Mouse (Mus musculus): Measurements from ENCODE around the gene Nub1. TPM values are rescaled to one million over a fixed set of nuclear protein-coding genes. Genes with fewer than 3 reads are reported as not detected.

The Nub1 gene
- polyA plus RNA-seq, 1 experiment from 2014 or later, result 59.8 TPM

DNA sequence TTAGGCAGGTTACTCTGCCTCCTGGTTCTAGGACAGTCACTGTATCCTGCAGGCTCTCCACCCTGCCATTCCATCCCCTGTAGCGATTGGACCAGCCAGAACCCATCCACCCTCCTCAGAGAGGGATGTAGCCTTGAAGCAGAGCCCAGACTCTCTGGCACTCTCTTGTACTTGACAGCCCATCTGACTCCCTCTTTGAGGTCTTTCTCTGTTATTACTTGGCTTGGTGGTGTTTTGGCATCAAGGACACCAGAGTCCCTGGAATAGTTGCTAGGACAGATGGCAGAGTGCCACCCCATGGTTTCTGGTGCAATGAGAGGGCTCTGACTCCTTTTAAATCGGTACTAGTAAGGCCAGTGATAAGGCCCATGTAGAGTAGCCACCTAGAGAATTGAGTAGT is 27.9 kb downstream of the Nub1 start:
- no peak for ATAC-seq
- Histone ChIP-seq H3K27ac (ENCODE audit: low read depth, low read length) (no peak overlapping the region), H3K9me3 (replicated peaks; ENCODE audit: control insufficient read depth, low read length) (no peaks in the 10 kb centered on the region), H3K27me3 (replicated peaks; ENCODE audit: control insufficient read depth, insufficient read depth, low read length) (no peaks in the 10 kb centered on the region), H3K9ac (ENCODE audit: low read length) (no peak overlapping the region), H3K4me2 (ENCODE audit: low read length) (no peak overlapping the region), H3K4me3 (ENCODE audit: low read depth, low read length) (no peak overlapping the region), H3K4me1 (ENCODE audit: control insufficient read depth, insufficient read depth, low read length) (no peaks in the 10 kb centered on the region), H3K36me3 (ENCODE audit: control insufficient read depth, insufficient read depth, low read length) (peaks cover 28% of the 10 kb centered on the region)
- 77% methylated on average over 2 of the region's 2 CpGs for WGBS
- peak; percentile 36 for DNase-seq (ENCODE audit: low spot score)

DNA sequence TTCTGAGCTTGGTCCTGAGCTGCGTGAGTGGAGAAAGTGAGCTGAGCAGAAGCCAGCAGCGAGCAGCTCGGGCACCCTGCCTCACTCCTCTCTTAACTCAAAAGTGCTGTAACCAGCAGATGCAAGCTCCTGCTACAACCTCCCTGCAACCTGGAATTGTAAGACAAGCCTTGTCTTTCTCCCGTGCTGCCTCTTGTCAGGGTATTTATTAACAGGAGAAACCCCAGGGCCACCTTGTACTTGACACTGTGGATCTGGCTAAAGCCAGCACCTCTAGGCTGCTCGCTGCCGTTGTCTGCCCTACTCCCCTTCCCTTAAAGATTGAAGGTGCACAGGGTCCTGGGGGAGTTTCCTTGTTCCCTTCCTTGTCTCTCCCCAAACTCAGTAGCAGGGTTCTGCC is 28.7 kb downstream of the Nub1 start:
- Histone ChIP-seq H3K4me3 (ENCODE audit: low read depth, low read length) (no peak overlapping the region), H3K27me3 (replicated peaks; ENCODE audit: control insufficient read depth, insufficient read depth, low read length) (no peaks in the 10 kb centered on the region), H3K4me2 (ENCODE audit: low read length) (no peak overlapping the region), H3K36me3 (ENCODE audit: control insufficient read depth, insufficient read depth, low read length) (peaks cover 20% of the 10 kb centered on the region), H3K9ac (ENCODE audit: low read length) (no peak overlapping the region), H3K9me3 (replicated peaks; ENCODE audit: control insufficient read depth, low read length) (no peaks in the 10 kb centered on the region), H3K4me1 (ENCODE audit: control insufficient read depth, insufficient read depth, low read length) (no peaks in the 10 kb centered on the region), H3K27ac (ENCODE audit: low read depth, low read length) (no peak overlapping the region)
- WGBS, result 86% methylated on average over 6 of the region's 6 CpGs
- ATAC-seq (no peak), DNase-seq (ENCODE audit: low spot score) (no peak)

DNA sequence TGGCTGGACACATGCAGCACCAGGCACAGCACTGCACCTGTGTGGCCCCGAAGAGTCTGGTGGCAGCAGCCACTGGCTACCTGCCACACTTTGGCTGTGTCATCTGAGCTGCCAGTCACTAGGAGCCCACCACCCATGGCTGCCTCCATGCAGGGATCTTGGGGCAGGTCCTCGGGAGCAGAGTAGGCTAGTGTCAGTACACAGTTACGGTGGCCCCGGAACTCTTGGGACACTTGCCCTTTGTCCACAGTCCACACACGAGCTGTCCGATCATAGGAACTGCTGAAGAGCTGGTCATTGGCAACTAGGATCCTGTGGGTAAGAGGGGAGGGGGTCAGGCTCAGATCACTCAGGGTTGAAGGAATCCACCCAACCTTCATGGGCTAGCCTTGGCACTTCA is 32.7 kb downstream of the Nub1 start:
- Histone ChIP-seq H3K4me2 (ENCODE audit: low read length) (no peak overlapping the region), H3K9ac (ENCODE audit: low read length) (no peak overlapping the region), H3K4me3 (ENCODE audit: low read depth, low read length) (no peak overlapping the region), H3K9me3 (replicated peaks; ENCODE audit: control insufficient read depth, low read length) (no peaks in the 10 kb centered on the region), H3K4me1 (ENCODE audit: control insufficient read depth, insufficient read depth, low read length) (no peaks in the 10 kb centered on the region), H3K36me3 (ENCODE audit: control insufficient read depth, insufficient read depth, low read length) (no peaks in the 10 kb centered on the region), H3K27ac (ENCODE audit: low read depth, low read length) (no peak overlapping the region), H3K27me3 (replicated peaks; ENCODE audit: control insufficient read depth, insufficient read depth, low read length) (no peaks in the 10 kb centered on the region)
- 91% methylated on average over 6 of the region's 6 CpGs for WGBS
- ATAC-seq (no peak), DNase-seq (ENCODE audit: low spot score) (no peak)

DNA sequence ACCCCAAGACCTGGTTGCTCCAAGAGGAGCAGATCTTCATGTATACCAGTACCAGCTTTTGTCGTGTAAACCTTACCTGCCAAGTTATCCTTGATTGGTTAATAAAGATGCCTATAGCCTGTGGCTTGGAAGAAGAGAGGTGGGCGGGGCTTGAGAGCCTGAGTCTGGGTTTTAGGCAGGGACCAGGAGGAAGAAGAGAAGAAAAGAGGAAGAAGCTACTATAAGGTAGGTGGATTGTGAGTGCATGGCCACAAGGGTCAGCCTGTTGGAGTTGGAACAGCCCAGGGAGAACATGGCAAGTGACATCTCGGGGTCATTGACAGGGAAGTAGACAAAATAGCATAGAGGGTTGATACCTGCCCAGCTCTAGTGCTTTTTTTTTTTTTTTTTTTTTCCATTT is 34.5 kb downstream of the Nub1 start:
- DNase-seq (ENCODE audit: low spot score) (no peak), ATAC-seq (no peak)
- H3K27me3 ChIP-seq (replicated peaks; ENCODE audit: control insufficient read depth, insufficient read depth, low read length), result no peaks in the 10 kb centered on the region
- no peaks in the 10 kb centered on the region for H3K36me3 ChIP-seq (ENCODE audit: control insufficient read depth, insufficient read depth, low read length)
- H3K27ac ChIP-seq (ENCODE audit: low read depth, low read length), result no peak overlapping the region
- H3K4me3 ChIP-seq (ENCODE audit: low read depth, low read length), result no peak overlapping the region
- no peak overlapping the region for H3K9ac ChIP-seq (ENCODE audit: low read length)
- 81% methylated on average over 3 of the region's 3 CpGs for WGBS
- H3K9me3 ChIP-seq (replicated peaks; ENCODE audit: control insufficient read depth, low read length), result no peaks in the 10 kb centered on the region
- H3K4me1 ChIP-seq (ENCODE audit: control insufficient read depth, insufficient read depth, low read length), result no peaks in the 10 kb centered on the region
- H3K4me2 ChIP-seq (ENCODE audit: low read length), result no peak overlapping the region

DNA sequence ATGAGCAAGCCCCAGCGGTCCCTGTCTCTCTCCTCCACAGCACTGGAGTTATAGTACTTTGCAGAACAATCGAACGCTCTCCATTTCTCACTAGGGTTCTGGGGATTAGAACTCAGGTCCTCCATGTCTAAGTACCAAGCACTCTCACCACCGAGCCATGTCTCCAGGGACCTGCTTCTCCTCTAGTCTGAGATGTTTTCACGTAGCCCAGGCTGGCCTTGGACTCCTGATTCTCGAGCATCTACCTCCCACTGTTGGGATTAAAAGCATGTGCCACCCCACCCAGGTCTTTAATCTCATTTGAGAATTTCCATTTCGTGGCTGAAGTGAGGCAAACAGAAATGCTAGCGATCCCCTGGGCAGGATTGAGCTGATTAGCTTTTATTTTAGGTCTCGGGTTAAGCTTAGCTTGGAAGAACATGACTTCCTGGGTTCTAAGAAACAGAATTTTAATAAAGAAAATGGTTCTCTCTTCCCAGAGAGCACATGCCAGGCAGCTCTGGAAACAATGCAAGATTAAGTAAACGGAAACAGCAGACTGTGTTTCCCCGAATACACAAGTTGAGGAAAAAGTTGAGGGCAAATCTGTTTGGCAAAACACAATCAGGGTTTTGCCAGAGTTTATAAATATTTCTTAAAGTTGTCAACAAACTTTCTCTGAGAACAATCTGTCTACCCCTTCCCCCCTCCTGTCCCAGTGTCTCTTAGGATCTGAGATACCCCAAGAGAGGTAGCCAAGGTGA is 38.4 kb downstream of the Nub1 start:
- Histone ChIP-seq H3K4me1 (ENCODE audit: control insufficient read depth, insufficient read depth, low read length) (no peaks in the 10 kb centered on the region), H3K36me3 (ENCODE audit: control insufficient read depth, insufficient read depth, low read length) (no peaks in the 10 kb centered on the region), H3K27ac (ENCODE audit: low read depth, low read length) (no peak overlapping the region), H3K27me3 (replicated peaks; ENCODE audit: control insufficient read depth, insufficient read depth, low read length) (no peaks in the 10 kb centered on the region), H3K9ac (ENCODE audit: low read length) (no peak overlapping the region), H3K4me2 (ENCODE audit: low read length) (no peak overlapping the region), H3K9me3 (replicated peaks; ENCODE audit: control insufficient read depth, low read length) (no peaks in the 10 kb centered on the region), H3K4me3 (ENCODE audit: low read depth, low read length) (no peak overlapping the region)
- 63% methylated on average over 11 of the region's 11 CpGs for WGBS
- ATAC-seq, result no peak
- DNase-seq (ENCODE audit: low spot score), result no peak

DNA sequence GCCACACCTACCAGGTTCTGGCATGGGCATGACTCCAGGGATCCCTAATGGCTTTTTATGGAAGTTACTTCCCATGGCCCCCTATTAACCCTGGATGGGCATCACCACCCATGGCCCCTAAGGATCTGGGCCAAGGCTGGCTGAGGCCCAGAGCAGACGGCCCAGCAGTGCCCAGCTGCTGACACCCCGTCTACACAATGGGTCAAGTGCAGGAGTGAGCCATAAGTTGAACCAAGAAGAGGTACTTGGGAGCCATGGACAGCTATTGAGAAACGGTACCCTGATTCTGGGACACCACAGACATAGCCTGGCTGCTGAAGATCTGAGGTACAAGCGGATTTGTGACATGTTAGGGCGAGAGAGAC is 38.9 kb downstream of the Nub1 start:
- Histone ChIP-seq H3K4me1 (ENCODE audit: control insufficient read depth, insufficient read depth, low read length) (no peaks in the 10 kb centered on the region), H3K27ac (ENCODE audit: low read depth, low read length) (peak overlapping the region; percentile 27; the same call in 1 of the 2 replicates), H3K36me3 (ENCODE audit: control insufficient read depth, insufficient read depth, low read length) (no peaks in the 10 kb centered on the region), H3K9me3 (replicated peaks; ENCODE audit: control insufficient read depth, low read length) (no peaks in the 10 kb centered on the region), H3K4me2 (ENCODE audit: low read length) (no peak overlapping the region), H3K4me3 (ENCODE audit: low read depth, low read length) (no peak overlapping the region), H3K27me3 (replicated peaks; ENCODE audit: control insufficient read depth, insufficient read depth, low read length) (peaks cover 2% of the 10 kb centered on the region), H3K9ac (ENCODE audit: low read length) (no peak overlapping the region)
- 82% methylated on average over 5 of the region's 5 CpGs for WGBS
- DNase-seq (ENCODE audit: low spot score) (no peak), ATAC-seq (no peak)

DNA sequence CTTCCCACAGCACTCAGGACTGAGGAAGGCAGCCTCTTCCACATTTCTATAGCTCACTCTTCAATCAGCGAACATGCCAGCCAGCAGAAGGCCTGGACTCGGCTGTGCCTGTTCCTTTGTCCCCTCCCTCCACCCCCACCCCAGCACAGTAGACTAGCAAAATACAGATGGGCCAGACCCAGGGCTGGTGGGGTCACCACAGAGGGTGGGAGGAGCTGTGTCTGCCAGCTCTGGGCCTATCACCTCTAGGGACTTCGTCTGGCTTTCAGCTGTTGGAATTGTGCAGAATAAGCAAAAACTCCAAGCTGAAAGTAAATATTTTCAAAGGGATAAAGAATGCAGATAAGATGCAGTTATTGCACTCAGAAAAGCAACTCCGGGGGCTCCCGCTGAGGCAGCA is 39.5 kb downstream of the Nub1 start:
- H3K36me3 ChIP-seq (ENCODE audit: control insufficient read depth, insufficient read depth, low read length), result no peaks in the 10 kb centered on the region
- no peak overlapping the region for H3K4me2 ChIP-seq (ENCODE audit: low read length)
- H3K4me3 ChIP-seq (ENCODE audit: low read depth, low read length), result no peak overlapping the region
- peaks cover 7% of the 10 kb centered on the region for H3K27me3 ChIP-seq (replicated peaks; ENCODE audit: control insufficient read depth, insufficient read depth, low read length)
- DNase-seq (ENCODE audit: low spot score) (no peak), ATAC-seq (0 out of 2 replicates have a peak, but pooled peaks have one; percentile 26)
- WGBS, result 58% methylated on average over 5 of the region's 5 CpGs
- H3K4me1 ChIP-seq (ENCODE audit: control insufficient read depth, insufficient read depth, low read length), result peaks cover under 1% of the 10 kb centered on the region
- peak overlapping the region; percentile 39; the same call in 1 of the 2 replicates for H3K27ac ChIP-seq (ENCODE audit: low read depth, low read length)
- H3K9ac ChIP-seq (ENCODE audit: low read length), result no peak overlapping the region
- H3K9me3 ChIP-seq (replicated peaks; ENCODE audit: control insufficient read depth, low read length), result no peaks in the 10 kb centered on the region

DNA sequence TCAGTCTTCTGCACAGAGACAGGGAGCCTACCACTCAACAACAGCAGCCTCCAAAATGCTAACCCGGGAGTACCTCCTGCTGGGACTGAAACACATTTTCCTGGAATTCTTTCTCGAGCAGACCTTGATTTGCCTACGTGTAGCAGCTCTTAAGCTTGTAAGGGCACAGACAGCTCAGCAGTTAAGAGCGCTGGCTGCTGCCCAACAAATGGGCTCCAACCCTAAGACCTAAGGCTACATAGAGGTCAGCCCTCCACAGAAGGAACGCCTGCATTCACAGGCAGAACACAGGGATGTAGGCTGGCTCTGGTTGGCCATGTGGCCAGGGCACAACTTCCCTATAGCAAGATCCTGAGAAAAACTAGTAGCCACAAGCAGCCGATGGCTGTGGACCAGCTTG is 40.6 kb downstream of the Nub1 start:
- Histone ChIP-seq H3K27ac (ENCODE audit: low read depth, low read length) (no peak overlapping the region), H3K4me3 (ENCODE audit: low read depth, low read length) (no peak overlapping the region), H3K9ac (ENCODE audit: low read length) (no peak overlapping the region), H3K9me3 (replicated peaks; ENCODE audit: control insufficient read depth, low read length) (no peaks in the 10 kb centered on the region), H3K4me1 (ENCODE audit: control insufficient read depth, insufficient read depth, low read length) (peaks cover 6% of the 10 kb centered on the region), H3K36me3 (ENCODE audit: control insufficient read depth, insufficient read depth, low read length) (no peaks in the 10 kb centered on the region), H3K27me3 (replicated peaks; ENCODE audit: control insufficient read depth, insufficient read depth, low read length) (peaks cover 17% of the 10 kb centered on the region), H3K4me2 (ENCODE audit: low read length) (no peak overlapping the region)
- DNase-seq (ENCODE audit: low spot score) (no peak), ATAC-seq (no peak)
- 74% methylated on average over 6 of the region's 6 CpGs for WGBS

DNA sequence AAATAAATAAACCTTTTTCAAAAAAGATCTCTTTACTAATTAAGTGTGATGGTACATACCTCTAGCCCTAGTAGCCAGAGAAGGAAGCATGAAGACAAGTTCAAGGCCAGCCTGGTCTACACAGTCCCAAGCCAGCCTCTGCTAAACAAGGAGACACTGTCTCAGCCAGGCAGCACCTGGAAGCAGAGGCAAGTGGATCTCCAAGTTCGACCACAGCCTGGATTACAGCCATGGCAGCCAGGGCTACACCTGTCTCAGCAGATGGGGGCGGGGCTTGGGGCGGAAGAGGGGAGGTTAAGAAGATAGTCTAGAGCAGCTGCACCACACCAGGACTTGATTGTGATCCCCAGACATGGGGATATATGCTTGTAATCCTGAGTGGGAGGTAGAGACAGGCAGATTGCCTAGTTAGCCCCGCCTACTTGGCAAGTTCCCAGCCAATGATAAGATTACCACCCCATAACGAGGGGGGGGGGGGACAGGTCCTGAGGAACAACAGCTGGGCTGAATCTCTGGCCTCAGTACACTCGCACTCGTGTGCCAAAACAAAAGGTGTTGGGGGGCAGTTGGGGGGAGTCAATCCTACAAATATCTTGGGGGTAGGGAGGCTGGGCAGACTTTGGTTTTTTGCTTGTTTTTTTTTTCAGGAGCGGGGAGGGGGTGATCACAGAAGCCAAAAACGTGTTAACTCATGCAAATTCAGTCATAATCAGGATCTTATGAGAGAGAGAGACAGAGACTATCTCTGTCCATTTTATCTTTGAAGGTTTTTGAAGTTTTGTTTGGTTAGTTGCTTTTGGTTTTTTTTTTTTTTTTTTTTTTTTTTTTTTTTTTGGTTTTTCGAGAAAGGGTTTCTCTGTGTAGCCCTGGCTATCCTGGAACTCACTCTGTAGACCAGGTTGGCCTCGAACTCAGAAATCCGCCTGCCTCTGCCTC is 41.8 kb downstream of the Nub1 start:
- peaks cover 6% of the 10 kb centered on the region for H3K4me1 ChIP-seq (ENCODE audit: control insufficient read depth, insufficient read depth, low read length)
- no peaks in the 10 kb centered on the region for H3K36me3 ChIP-seq (ENCODE audit: control insufficient read depth, insufficient read depth, low read length)
- no peak overlapping the region for H3K27ac ChIP-seq (ENCODE audit: low read depth, low read length)
- H3K9me3 ChIP-seq (replicated peaks; ENCODE audit: control insufficient read depth, low read length), result no peaks in the 10 kb centered on the region
- peaks cover 28% of the 10 kb centered on the region for H3K27me3 ChIP-seq (replicated peaks; ENCODE audit: control insufficient read depth, insufficient read depth, low read length)
- WGBS, result 65% methylated on average over 12 of the region's 12 CpGs
- no peak overlapping the region for H3K4me3 ChIP-seq (ENCODE audit: low read depth, low read length)
- H3K9ac ChIP-seq (ENCODE audit: low read length), result no peak overlapping the region
- ATAC-seq, result no peak
- DNase-seq (ENCODE audit: low spot score), result peak; percentile 49
- no peak overlapping the region for H3K4me2 ChIP-seq (ENCODE audit: low read length)
